17 mouse cellular contexts compared by ENCODE assay signal in genomic region chr6:146303336-146303735, GRCm38 (mm10).
DNase-seq lines count a peak whose midpoint lies in the region; ATAC-seq and TF ChIP-seq lines count a peak whose summit lies in the region.
"Had no signal": no experiment of that assay in that cellular context is flagged by ENCODE, and none has a peak within 500 bp of the region (broad histone marks: within the 10 kb centered on the region; RNA-seq: fewer than 3 reads in every experiment).

No protein-coding gene starts in this region.

- intact Hi-C loops in left cerebral cortex, postnatal 4 days (cut with DNase I): no loop called here

- H3K9me3 ChIP-seq in forebrain, embryonic 14.5 days (replicated peaks; ENCODE audit: control insufficient read depth, low read length): no peaks in the 10 kb centered on the region
- H3K9me3 ChIP-seq in forebrain, postnatal 0 days (ENCODE audit: low read length): no peaks in the 10 kb centered on the region
- no peaks in the 10 kb centered on the region for H3K9me3 ChIP-seq in midbrain, postnatal 0 days (ENCODE audit: low read length)
- no peaks in the 10 kb centered on the region for H3K9me3 ChIP-seq in midbrain, embryonic 13.5 days

- no peak for TF ChIP-seq POLR2A in olfactory bulb, adult 2 months (IDR thresholded peaks at IDR 0.05; ENCODE audit: insufficient read depth, low read depth, low read length)

- no peak for TF ChIP-seq CTCF in forebrain, postnatal 0 days (IDR thresholded peaks at IDR 0.05; ENCODE audit: low read depth)
- TF ChIP-seq CTCF in midbrain, postnatal 0 days (IDR thresholded peaks at IDR 0.05): no peak
- no peak for TF ChIP-seq CTCF in olfactory bulb, adult 2 months (IDR thresholded peaks at IDR 0.05; ENCODE audit: insufficient read depth, low read depth, low read length)

- no peak overlapping the region for H3K4me3 ChIP-seq in forebrain, embryonic 14.5 days (ENCODE audit: low read depth, low read length)
- H3K4me3 ChIP-seq in forebrain, postnatal 0 days (ENCODE audit: low read depth, low read length): no peak overlapping the region
- H3K4me3 ChIP-seq in midbrain, postnatal 0 days (ENCODE audit: low read depth, low read length): no peak overlapping the region
- H3K4me3 ChIP-seq in midbrain, embryonic 13.5 days (replicated peaks): no peak overlapping the region
- H3K4me3 ChIP-seq in olfactory bulb, adult 2 months (ENCODE audit: insufficient read depth, low read depth, low read length): no peak overlapping the region
- H3K4me3 ChIP-seq: embryonic facial prominence, embryonic 10.5 days; forebrain, embryonic 13.5 days; heart, embryonic 13.5 days had no signal

- no peaks in the 10 kb centered on the region for H3K36me3 ChIP-seq in forebrain, embryonic 14.5 days (ENCODE audit: control insufficient read depth, insufficient read depth, low read length)
- no peaks in the 10 kb centered on the region for H3K36me3 ChIP-seq in forebrain, postnatal 0 days (ENCODE audit: insufficient read depth)
- H3K36me3 ChIP-seq in midbrain, postnatal 0 days (ENCODE audit: insufficient read depth, low read length): no peaks in the 10 kb centered on the region
- H3K36me3 ChIP-seq in midbrain, embryonic 13.5 days: no peaks in the 10 kb centered on the region
- H3K36me3 ChIP-seq: embryonic facial prominence, embryonic 10.5 days had no signal

- no peaks in the 10 kb centered on the region for H3K4me1 ChIP-seq in forebrain, embryonic 14.5 days (ENCODE audit: control insufficient read depth, insufficient read depth, low read length)
- no peaks in the 10 kb centered on the region for H3K4me1 ChIP-seq in forebrain, postnatal 0 days (ENCODE audit: insufficient read depth)
- H3K4me1 ChIP-seq in midbrain, postnatal 0 days (ENCODE audit: insufficient read depth, low read length): no peaks in the 10 kb centered on the region
- H3K4me1 ChIP-seq in midbrain, embryonic 13.5 days (replicated peaks): no peaks in the 10 kb centered on the region
- H3K4me1 ChIP-seq in olfactory bulb, adult 2 months (ENCODE audit: control insufficient read depth, insufficient read depth, low read length): peaks cover 9% of the 10 kb centered on the region
- H3K4me1 ChIP-seq: forebrain, embryonic 13.5 days had no signal

- ATAC-seq in forebrain, embryonic 14.5 days: no peak
- no peak for ATAC-seq in forebrain, postnatal 0 days
- ATAC-seq in midbrain, postnatal 0 days (ENCODE audit: low FRiP score): no peak
- no peak for ATAC-seq in midbrain, embryonic 13.5 days
- ATAC-seq: forebrain, embryonic 13.5 days had no signal

- 77% methylated on average over 2 of the region's 2 CpGs for WGBS in forebrain, embryonic 14.5 days
- WGBS in forebrain, postnatal 0 days: 68% methylated on average over 2 of the region's 2 CpGs
- WGBS in midbrain, postnatal 0 days: 60% methylated on average over 2 of the region's 2 CpGs
- WGBS in midbrain, embryonic 13.5 days: 75% methylated on average over 2 of the region's 2 CpGs
- 45% methylated on average over 2 of the region's 2 CpGs for WGBS in olfactory bulb, adult 2 months

- no peaks in the 10 kb centered on the region for H3K27me3 ChIP-seq in forebrain, embryonic 14.5 days (replicated peaks; ENCODE audit: control insufficient read depth, insufficient read depth, low read length)
- no peaks in the 10 kb centered on the region for H3K27me3 ChIP-seq in forebrain, postnatal 0 days (ENCODE audit: insufficient read depth, low read length)
- no peaks in the 10 kb centered on the region for H3K27me3 ChIP-seq in midbrain, postnatal 0 days (ENCODE audit: insufficient read depth, low read length)
- no peaks in the 10 kb centered on the region for H3K27me3 ChIP-seq in midbrain, embryonic 13.5 days
- H3K27me3 ChIP-seq: CH12.LX; forebrain, embryonic 13.5 days; heart, embryonic 13.5 days had no signal

- no peak overlapping the region for H3K9ac ChIP-seq in forebrain, embryonic 14.5 days (ENCODE audit: low read length)
- H3K9ac ChIP-seq in forebrain, postnatal 0 days: no peak overlapping the region
- H3K9ac ChIP-seq in midbrain, postnatal 0 days (replicated peaks; ENCODE audit: low read length, poor library complexity, severe bottlenecking): no peak overlapping the region
- no peak overlapping the region for H3K9ac ChIP-seq in midbrain, embryonic 13.5 days (replicated peaks)
- H3K9ac ChIP-seq: forebrain, embryonic 13.5 days; heart, embryonic 13.5 days had no signal

- no peak overlapping the region for H3K4me2 ChIP-seq in forebrain, embryonic 14.5 days (ENCODE audit: low read length)
- H3K4me2 ChIP-seq in forebrain, postnatal 0 days (ENCODE audit: low read depth): no peak overlapping the region
- no peak overlapping the region for H3K4me2 ChIP-seq in midbrain, postnatal 0 days (ENCODE audit: low read depth, low read length, poor library complexity, severe bottlenecking)
- H3K4me2 ChIP-seq in midbrain, embryonic 13.5 days (replicated peaks): no peak overlapping the region
- H3K4me2 ChIP-seq: forebrain, embryonic 13.5 days; heart, embryonic 13.5 days had no signal

- DNase-seq in forebrain, embryonic 14.5 days (ENCODE audit: low spot score): peak; percentile 17
- DNase-seq in forebrain, postnatal 0 days: no peak
- DNase-seq in left cerebral cortex, postnatal 4 days: peak; percentile 61
- no peak for DNase-seq in left cerebral cortex, adult 18-20 months (ENCODE audit: low spot score in 2 of 2)
- peak; percentile 34 for DNase-seq in midbrain, postnatal 0 days (ENCODE audit: low spot score)
- DNase-seq: adrenal gland, adult 2 months; adrenal gland, postnatal 25 days; cerebellum, adult 11 months; cerebellum, adult 9-10 months; gastrocnemius, postnatal 36 days; heart, postnatal 36 days had no signal

- H3K27ac ChIP-seq in forebrain, embryonic 14.5 days (ENCODE audit: low read depth, low read length): no peak overlapping the region
- no peak overlapping the region for H3K27ac ChIP-seq in forebrain, postnatal 0 days (ENCODE audit: low read depth, low read length)
- H3K27ac ChIP-seq in midbrain, postnatal 0 days (ENCODE audit: low read depth, low read length): no peak overlapping the region
- H3K27ac ChIP-seq in midbrain, embryonic 13.5 days: no peak overlapping the region
- H3K27ac ChIP-seq in olfactory bulb, adult 2 months (ENCODE audit: insufficient read depth, low read depth, low read length): peak overlapping the region; percentile 63
- H3K27ac ChIP-seq: embryonic facial prominence, embryonic 10.5 days; forebrain, embryonic 13.5 days; heart, embryonic 13.5 days had no signal

Comparison
In these comparisons a context has a peak if more than half of its experiments do, and no peak if none do; other contexts are left out.
1. DNase-seq: peak in forebrain, embryonic 14.5 days (single experiment), left cerebral cortex, postnatal 4 days (single experiment) and midbrain, postnatal 0 days (single experiment); none in forebrain, postnatal 0 days (single experiment) and left cerebral cortex, adult 18-20 months (0 of 2).